Mouse (Mus musculus) kidney, postnatal 14 days (tissue): ENCODE results near the gene Agbl1.
"Not testable (repeated sequence)": the region's sequence is repeated elsewhere in the genome, so short reads cannot be mapped to it uniquely, and the experiment has no call there.

ENCODE experiments used
- DNase-seq: peaks from one replicate; pipeline ENCODE4 v3.0.0; 2022; ENCODE audit warnings: mixed read lengths

Agbl1 gene

DNA sequence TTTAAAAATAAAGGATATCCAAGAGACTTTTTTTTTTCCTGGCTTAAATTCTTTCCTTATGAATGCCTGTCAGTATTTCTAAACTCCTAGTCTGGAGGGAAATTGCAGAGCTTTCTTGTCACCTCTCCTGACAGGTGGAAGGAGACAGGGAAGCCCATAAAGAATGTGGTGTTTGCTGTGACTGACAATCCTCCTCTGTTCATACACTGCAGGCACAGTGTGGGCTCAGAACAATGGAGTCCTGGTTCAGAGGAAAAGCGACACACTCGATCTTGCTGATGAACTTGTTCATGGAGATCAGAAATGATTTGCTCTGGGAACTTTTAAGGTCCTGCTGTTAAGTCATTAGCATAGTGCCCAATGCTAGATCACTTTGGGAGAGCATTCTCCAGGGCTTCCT lies 368.1 kb downstream of the Agbl1 start:
- DNase-seq = no peak

DNA sequence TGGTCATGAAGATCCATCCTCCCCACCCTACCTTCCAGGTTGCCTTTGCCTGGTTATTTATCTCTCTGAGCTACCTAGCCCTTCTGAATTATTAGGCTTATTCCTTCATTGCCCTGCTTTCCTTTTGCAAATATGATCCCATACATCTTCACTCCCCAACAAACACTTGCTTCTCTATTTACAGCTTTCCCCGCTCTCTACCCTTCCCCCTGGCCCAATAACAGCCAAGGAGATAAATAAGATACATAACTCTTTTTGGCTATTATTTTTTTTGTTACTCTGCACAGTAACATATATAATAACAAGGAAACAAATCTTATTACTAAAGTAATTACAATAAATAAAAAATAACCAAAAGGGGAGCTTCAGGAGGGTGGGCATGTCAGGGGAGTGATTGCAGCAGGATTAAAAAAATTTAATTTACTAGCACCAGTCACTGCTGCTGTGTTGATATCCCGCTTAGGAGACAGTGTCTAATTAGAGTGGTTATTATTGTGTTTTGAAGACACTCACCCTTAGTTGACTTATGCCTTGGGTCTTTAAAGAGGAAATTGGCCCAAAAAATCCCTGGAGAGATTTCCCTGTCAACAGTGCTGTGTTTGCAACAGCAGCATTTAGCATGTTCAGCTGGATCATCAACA lies 370.5 kb downstream of the Agbl1 start:
- DNase-seq = no peak

DNA sequence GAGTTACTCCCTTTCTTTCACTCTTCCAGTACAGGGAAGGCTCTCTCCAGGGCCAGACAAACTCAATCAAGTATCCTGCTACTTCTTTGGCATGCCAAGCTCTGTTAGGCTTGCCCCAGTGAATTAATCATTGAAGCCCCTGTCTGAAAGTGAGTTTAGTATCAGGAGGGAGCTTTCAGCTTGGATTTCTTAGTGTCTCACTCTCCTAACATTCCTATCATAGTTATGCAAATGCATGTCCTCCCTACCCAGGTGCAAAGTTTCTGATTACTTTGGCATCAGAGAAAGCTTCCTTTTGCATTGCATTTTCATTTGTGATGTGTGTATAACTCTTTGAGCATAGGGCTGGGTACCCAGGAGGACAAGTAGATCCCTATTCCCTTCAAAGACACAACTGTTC lies 399.8 kb downstream of the Agbl1 start:
- DNase-seq = peak; percentile 35

GRCm38 (mm10) chr7:76650984-76651383 lies 421.3 kb downstream of the Agbl1 start:
- no peak for DNase-seq

GRCm38 (mm10) chr7:76661072-76661471 lies 431.4 kb downstream of the Agbl1 start:
- no peak for DNase-seq

- no peak for DNase-seq
Observed at GRCm38 (mm10) chr7:76674856-76675255, 445.2 kb downstream of the Agbl1 start.

DNA sequence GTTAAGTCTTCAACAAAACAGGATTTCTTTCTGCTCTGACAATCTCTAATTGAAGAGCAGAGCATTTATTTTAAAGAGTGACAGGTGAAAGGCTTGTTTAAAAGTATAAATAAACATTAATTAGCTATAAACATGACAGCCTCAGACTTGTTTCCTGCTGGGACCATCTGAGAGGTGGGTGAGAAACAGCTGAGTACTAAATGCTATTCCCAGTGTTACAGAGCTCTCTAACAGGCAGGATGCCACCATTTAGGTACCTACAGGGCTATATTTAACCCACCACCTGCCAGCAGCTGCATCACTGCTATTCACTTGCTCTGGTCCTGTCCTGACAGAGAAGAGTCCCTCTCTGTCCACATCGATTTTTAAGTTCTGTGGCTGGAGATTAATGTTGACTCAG lies 471.5 kb downstream of the Agbl1 start:
- DNase-seq = no peak

DNA sequence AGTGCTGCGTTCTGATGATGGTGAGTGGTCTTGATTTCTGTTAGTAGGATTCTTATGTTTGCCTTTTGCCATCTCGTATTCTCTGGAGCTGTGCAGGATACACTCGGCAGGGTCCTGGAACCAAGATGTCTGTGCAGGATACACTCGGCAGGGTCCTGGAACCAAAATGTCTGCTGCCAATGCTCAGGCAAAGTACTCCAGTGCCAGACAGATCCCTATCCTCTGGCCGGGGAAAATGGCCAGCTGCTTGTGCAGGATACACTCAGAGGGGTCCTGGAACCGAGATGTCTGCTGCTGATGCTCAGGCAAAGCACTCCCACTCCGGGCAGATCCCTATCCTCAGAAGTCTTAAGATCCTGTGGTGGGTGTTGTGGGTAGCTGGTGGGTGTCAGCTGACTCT lies 502.5 kb downstream of the Agbl1 start:
- DNase-seq = not testable (repeated sequence)

- DNase-seq = no peak
Observed at GRCm38 (mm10) chr7:76777237-76777855, 547.7 kb downstream of the Agbl1 start.

GRCm38 (mm10) chr7:76780446-76780845 lies 550.8 kb downstream of the Agbl1 start:
- DNase-seq = no peak

DNA sequence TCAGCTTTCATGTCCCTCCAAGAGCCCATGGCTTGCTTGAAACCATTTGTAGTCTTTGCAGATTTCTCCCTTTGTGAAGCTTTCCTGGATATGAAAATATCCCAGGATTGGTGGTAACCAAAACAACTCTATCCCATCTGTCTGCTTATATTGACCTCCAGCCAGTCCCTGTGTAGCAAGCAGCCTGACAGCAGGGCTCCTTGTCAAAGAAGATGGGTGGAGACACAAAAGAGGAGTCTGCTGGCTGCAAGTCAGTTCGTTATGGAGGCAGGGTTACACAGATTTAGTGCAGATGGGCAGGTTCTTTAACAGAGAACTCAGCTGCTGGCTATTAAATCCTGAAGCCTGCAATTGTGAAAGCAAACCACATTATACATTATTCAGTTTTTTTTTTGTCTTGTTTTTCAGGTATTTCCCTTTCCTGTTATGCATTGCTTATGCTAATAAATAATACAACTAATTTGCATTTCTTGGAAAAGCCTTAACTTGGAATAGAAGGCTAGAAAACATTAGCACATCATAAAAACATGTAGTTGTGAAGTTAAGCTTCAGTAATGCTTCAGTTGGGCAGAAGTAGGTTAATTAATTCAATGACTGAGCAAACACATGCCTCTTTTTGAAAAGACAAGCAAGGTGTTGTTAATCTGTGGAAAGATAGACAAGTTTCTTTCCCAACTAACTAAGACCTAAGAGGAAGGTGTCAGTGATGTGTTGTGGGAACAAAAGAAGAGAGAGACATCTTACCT lies 559.0 kb downstream of the Agbl1 start:
- no peak for DNase-seq

DNA sequence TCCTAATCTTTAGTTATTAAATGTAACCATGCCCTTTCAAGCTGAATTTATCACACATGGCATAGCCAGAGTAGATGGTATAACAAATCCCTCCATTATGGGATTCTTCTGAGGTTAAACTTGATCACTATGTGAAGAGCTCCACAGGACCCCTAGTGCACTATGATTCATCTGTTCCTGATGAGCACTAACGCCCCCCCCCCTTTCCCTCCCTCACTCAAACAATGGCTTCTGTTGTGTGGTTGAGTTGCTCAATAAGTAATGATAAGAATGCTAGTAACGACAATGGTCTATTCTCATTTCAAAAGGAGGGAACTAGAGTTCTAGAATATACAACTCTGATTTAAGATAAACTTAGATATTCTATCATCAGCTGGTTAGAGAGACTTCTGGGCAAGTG lies 560.4 kb downstream of the Agbl1 start:
- DNase-seq = no peak

DNA sequence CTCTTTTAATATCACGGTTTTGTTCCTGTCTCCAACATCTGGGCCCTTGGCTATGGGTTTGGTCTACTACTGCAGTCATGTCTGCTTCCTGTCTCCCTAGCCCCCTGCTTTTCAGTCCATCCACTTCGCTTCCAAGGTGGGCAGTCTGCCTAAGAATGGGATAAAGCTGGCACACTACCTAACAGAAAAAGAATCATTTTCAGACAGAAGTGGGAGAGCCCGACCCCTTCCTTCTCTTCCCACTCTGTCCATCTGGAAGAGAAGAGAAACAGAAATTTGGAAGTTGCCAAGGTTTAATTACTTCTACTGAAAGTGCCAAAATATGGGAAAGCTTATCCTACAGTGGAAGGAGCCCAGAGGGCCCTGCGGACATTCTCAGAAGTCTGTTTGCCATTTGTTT lies 561.6 kb downstream of the Agbl1 start:
- no peak for DNase-seq

DNA sequence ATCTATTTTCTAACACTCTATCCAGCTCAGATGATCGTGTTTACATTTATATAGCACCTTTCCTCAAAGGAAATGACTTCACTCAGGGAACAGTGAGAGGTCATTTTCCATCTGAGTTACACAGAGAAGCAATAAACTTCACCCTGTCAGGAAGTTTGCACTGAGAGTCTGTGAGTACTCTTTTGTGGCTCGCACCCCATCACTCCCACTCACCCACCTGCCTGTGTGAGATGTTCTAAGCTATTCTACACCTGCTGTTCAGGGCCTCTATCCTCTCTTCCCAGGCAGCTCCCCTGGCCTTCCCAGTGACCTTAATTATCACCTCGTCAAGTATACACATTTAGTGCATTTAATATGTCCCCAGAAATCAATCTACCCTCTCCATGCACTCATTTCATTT lies 580.3 kb downstream of the Agbl1 start:
- no peak for DNase-seq

GRCm38 (mm10) chr7:76820571-76820970 lies 590.9 kb downstream of the Agbl1 start:
- DNase-seq = no peak

DNA sequence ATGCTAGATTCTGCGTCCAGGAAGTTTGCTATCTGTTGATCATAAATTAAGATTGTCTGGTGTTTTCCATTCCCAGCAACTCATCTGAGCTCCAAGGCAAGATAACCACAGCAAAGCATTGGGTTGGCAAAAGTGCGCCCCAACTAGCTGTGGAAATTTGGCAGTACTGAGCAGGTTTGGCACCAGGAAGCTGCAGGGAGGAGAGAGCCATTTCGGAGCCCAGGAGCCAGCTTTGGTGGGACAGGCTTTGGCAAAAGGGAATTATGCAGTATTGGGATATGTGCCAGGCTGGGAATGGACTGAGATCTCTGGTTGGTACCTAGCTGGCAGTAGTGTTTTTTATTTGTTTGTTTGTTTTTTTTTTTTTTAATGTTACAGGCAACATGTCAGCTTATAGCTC lies 612.5 kb downstream of the Agbl1 start:
- no peak for DNase-seq

- DNase-seq = no peak
Observed at GRCm38 (mm10) chr7:76889416-76890209, 659.9 kb downstream of the Agbl1 start.

DNA sequence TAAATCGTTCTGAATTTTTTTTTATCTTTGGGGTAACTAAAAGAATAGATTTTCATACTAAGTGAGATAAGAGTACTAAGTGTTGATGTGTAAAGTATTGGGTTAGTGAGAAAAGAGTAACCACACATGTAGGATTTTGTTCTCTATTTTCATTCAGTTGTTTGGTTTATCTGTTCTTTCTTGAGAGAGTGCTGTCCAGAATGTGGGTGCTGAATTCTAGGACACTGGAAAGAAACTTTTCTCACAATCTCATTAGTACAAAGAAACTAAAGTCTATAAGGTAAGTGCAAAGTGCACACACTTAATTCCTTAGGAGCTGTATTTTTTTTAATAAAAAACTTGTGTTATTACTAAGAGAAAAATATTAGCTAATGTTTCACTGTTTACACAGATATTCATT lies 674.4 kb downstream of the Agbl1 start:
- no peak for DNase-seq

DNA sequence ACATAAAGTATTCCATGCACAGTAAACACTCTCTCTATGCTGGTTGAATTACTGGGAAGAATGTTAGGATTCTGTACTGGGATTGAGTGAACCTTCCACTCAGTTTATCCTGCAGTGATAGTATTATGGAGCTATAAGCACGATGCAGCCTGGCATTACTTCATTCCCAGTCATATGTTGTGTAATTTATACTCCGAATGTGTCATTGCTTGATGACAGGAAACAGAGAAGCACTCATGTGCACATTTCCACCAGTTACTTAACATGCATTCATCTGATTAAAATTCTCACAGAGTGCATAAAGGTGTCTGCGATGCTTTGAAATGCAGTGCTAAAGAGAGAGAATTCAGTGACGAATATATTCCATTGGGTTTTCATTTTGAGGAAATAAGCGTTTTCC lies 682.0 kb downstream of the Agbl1 start:
- DNase-seq = no peak

DNA sequence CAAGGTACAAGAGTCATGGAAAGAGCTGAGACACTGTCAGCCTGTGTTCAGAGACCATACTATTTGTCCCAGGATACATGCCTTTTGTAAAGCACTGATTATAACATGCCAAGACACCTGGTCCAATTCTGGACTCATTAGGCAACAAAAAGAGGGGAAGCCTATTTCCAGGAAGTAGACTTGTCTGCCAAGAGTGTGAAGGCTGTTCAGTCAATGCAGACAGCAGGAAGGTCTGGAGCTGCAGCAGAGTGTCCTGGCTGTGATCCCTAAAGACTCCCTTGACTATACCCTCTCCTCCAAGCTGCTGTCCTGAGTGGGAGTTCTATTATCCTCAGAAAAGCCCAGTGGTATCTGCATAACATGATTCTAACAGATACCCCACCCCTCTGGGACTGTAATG lies 689.2 kb downstream of the Agbl1 start:
- no peak for DNase-seq

DNA sequence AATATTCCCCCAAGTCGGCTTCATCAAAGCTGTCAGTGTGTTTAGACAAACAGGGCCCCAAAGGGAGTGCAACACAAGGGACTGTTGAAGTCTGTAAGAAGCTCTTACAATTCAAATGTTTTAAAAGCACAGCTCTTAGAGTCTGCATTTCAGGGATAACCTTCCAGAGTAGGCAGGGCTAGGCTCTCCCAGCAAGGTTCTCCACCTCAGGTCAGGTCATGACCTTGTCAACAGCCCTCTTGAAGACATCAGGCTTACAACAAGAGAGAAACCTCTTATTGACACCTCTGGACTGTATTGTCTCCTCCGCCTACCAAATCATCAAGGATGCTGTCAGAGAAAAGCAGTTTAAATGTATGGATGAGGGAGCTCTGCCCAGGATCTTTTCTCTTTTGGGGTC lies 692.0 kb downstream of the Agbl1 start:
- no peak for DNase-seq

DNA sequence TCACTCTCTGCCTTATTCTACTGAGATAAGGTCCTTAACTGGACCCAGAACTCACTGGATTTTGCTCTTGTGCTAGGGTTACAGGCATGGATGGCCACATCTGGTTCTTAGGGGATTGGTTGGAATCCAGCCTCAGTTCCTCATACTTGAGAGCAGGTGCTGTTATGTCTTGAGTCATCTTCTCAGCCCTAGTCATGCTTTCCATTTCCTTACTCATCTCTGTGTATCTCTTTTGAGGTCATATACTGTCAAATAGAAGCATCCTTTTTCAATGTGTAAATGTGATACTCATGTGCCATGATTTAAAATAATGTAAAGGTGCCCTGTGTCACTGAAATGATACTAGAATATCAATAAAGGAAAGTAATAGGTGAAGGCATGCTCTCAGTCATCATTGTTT lies 705.5 kb downstream of the Agbl1 start:
- no peak for DNase-seq

DNA sequence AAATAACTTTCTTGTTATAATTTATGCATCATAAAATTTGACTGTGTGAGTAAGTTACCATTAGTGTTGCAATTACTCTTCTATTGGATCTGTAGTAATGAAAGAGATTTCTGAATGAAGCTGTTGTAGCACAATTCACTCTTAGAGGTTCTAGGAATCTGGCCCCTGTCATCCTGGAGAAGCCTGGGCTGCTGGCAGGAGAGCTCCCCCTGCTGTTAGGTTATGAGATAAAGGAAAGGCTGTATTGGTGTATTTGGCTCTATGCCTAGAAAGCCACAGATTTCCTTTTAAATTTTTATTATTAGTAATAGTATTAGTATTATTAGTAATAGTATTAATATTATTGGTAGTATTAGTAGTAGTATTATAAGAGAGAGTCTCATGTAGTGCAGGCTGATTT lies 711.8 kb downstream of the Agbl1 start:
- DNase-seq = peak; percentile 49

DNA sequence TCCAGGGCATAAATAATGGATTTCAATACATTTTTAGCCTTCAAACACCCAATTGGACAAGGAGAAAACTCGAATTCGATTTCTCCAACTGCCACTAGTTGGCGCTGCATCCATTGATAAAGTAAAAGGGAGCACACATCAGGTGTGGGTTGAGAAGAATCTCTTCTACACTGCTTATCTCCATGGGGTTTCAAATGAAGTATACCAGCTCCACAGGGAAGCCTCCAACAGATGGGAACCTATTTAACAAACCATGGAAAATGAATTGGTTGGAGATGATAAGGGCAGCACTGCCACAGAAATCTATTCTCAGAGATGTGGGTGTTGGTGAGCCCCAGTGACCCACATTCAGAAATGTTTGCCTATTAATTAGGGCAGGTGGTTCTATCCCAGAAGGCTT lies 741.6 kb downstream of the Agbl1 start:
- no peak for DNase-seq
